Mouse (Mus musculus) midbrain, embryonic 14.5 days (tissue): Measurements from ENCODE around the gene Cdk19. TPM values are rescaled to one million over a fixed set of nuclear protein-coding genes. Genes with fewer than 3 reads are reported as not detected.

Experiments
- ATAC-seq: fragments of 200-750 bp; cut with Nextera tagmentation; 2 replicates; pipeline ENCODE4 v1.8.0; 2017; ENCODE audit warnings: moderate number of reproducible peaks, moderate library complexity; ENCODE audit not compliant: low FRiP score, low TSS enrichment
- DNase-seq: peaks from one replicate; pipeline ENCODE4 v3.0.0-alpha.2; 2015
- H3K27ac ChIP-seq: fragments of 300-500 bp; sonication (generic); replicated peaks from 2 replicates; pipeline ENCODE4 v1.5.1; 2014; ENCODE audit warnings: mild to moderate bottlenecking, low read depth, low read length, moderate library complexity
- H3K27me3 ChIP-seq: fragments of 300-500 bp; sonication (generic); 2 replicates; pipeline ENCODE4 v1.6.1; 2014; ENCODE audit warnings: low read length, control low read depth, mixed read lengths; ENCODE audit not compliant: control insufficient read depth, insufficient read depth
- H3K36me3 ChIP-seq: fragments of 300-500 bp; sonication (generic); 2 replicates; pipeline ENCODE4 v1.6.1; 2014; ENCODE audit warnings: low read length, control low read depth; ENCODE audit not compliant: control insufficient read depth, insufficient read depth
- H3K4me1 ChIP-seq: fragments of 300-500 bp; sonication (generic); 2 replicates; pipeline ENCODE4 v1.6.1; 2014; ENCODE audit warnings: mild to moderate bottlenecking, antibody characterized with exemption, low read length, control low read depth; ENCODE audit not compliant: control insufficient read depth, insufficient read depth
- H3K4me2 ChIP-seq: fragments of 300-500 bp; sonication (generic); 2 replicates; pipeline ENCODE4 v1.6.1; 2014; ENCODE audit warnings: mild to moderate bottlenecking, low read length, moderate library complexity
- H3K4me3 ChIP-seq: fragments of 300-500 bp; sonication (generic); replicated peaks from 2 replicates; pipeline ENCODE4 v1.5.1; 2014; ENCODE audit warnings: low read depth, low read length
- H3K9ac ChIP-seq: fragments of 300-500 bp; sonication (generic); replicated peaks from 2 replicates; pipeline ENCODE4 v1.6.1; 2014; ENCODE audit warnings: mild to moderate bottlenecking, low read length, moderate library complexity
- H3K9me3 ChIP-seq: fragments of 300-500 bp; sonication (generic); 2 replicates; pipeline ENCODE4 v1.6.1; 2016; ENCODE audit warnings: low read length, control low read depth, mixed read lengths; ENCODE audit not compliant: control insufficient read depth
- WGBS: fragments of 180-500 bp; shearing (Covaris S2); extraction: QIAGEN DNeasy Blood & Tissue Kit; methylation state at CpG from one replicate; pipeline ENCODE4 v1.1.7; 2014; 5-methylcytosine and 5-hydroxymethylcytosine counted together
- polyA plus RNA-seq: library from polyadenylated mRNA; unstranded; fragments of >200 nt; fragmentation: Nextera tagmentation; extraction: Ambion mirVana; gene quantifications from 2 replicates; pipeline ENCODE4 v1.2.1, GENCODE M21; 2014

The Cdk19 gene
- polyA plus RNA-seq, 1 experiment from 2014 or later, result 13.1 TPM

- Histone ChIP-seq H3K27me3 (no peaks in the 10 kb centered on the region), H3K4me3 (no peak overlapping the region), H3K9me3 (no peaks in the 10 kb centered on the region), H3K27ac (peak overlapping the region; percentile 42), H3K4me2 (peak overlapping the region; percentile 30), H3K4me1 (0 out of 2 replicates have a peak, but pooled peaks cover 7% of the 10 kb centered on the region), H3K36me3 (no peaks in the 10 kb centered on the region), H3K9ac (no peak overlapping the region)
- peak; percentile 80 for ATAC-seq
- WGBS, result 12% methylated on average over 11 of the region's 11 CpGs
- peak; percentile 69 for DNase-seq
Measured at GRCm38 (mm10) chr10:40371914-40372675, 32.7 kb downstream of the Cdk19 start.

GRCm38 (mm10) chr10:40373749-40374148 lies 34.4 kb downstream of the Cdk19 start:
- ATAC-seq (no peak), DNase-seq (no peak)
- no peak overlapping the region for H3K27ac ChIP-seq
- no peak overlapping the region for H3K9ac ChIP-seq
- 95% methylated on average over 5 of the region's 5 CpGs for WGBS
- no peaks in the 10 kb centered on the region for H3K27me3 ChIP-seq
- H3K4me3 ChIP-seq, result no peak overlapping the region
- 0 out of 2 replicates have a peak, but pooled peaks cover 7% of the 10 kb centered on the region for H3K4me1 ChIP-seq
- H3K36me3 ChIP-seq, result no peaks in the 10 kb centered on the region
- no peaks in the 10 kb centered on the region for H3K9me3 ChIP-seq
- no peak overlapping the region for H3K4me2 ChIP-seq

- no peaks in the 10 kb centered on the region for H3K9me3 ChIP-seq
- H3K27me3 ChIP-seq, result no peaks in the 10 kb centered on the region
- 88% methylated on average over 7 of the region's 7 CpGs for WGBS
- DNase-seq (no peak), ATAC-seq (no peak)
- no peak overlapping the region for H3K27ac ChIP-seq
- no peak overlapping the region for H3K4me2 ChIP-seq
- H3K9ac ChIP-seq, result no peak overlapping the region
- 0 out of 2 replicates have a peak, but pooled peaks cover 7% of the 10 kb centered on the region for H3K4me1 ChIP-seq
- no peak overlapping the region for H3K4me3 ChIP-seq
- no peaks in the 10 kb centered on the region for H3K36me3 ChIP-seq
Measured at GRCm38 (mm10) chr10:40374828-40375227, 35.5 kb downstream of the Cdk19 start.

DNA sequence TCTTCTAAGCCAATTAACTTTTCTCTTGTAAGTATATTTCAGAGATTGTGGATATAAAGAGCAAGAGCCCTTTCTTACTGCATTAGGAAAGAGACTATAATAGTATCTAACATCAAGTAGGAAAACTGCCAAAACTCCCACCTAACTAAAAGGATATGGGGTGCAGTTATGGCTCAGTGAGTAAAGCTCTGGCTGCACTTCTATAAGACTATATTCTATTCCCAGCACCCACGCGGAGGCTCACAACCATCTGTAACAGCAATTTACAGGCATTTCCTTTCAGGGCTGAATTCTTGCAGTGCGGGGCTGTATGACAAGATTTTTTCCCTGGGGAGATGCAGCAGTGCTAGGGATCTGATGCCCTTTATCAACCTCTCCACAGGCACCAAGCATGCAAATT lies 36.9 kb downstream of the Cdk19 start:
- ATAC-seq, result no peak
- 66% methylated on average over 3 of the region's 3 CpGs for WGBS
- no peaks in the 10 kb centered on the region for H3K27me3 ChIP-seq
- H3K27ac ChIP-seq, result no peak overlapping the region
- no peaks in the 10 kb centered on the region for H3K36me3 ChIP-seq
- H3K4me1 ChIP-seq, result 0 out of 2 replicates have a peak, but pooled peaks cover 7% of the 10 kb centered on the region
- no peak overlapping the region for H3K9ac ChIP-seq
- no peak for DNase-seq
- no peak overlapping the region for H3K4me2 ChIP-seq
- H3K9me3 ChIP-seq, result no peaks in the 10 kb centered on the region
- H3K4me3 ChIP-seq, result no peak overlapping the region

DNA sequence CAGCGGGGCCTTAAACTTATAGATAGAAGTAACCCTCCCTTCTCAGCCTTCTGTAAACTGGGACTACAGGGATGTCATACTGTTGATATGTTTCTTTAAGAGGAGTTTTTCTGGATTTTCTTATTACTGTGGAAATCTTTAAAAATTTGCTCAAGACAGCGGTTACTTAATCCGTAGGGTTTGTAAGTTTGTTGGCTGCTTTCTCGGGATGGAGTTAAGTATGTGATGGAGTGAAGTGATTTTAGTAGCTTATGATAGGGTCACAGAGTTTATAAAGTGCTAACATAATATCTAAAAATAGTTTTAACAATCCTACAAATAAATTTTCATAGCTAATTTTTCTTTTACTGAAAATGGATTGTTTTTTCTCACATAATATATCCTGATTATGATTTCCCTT lies 38.9 kb downstream of the Cdk19 start:
- H3K4me1 ChIP-seq, result no peaks in the 10 kb centered on the region
- H3K9ac ChIP-seq, result no peak overlapping the region
- H3K4me3 ChIP-seq, result no peak overlapping the region
- no peak overlapping the region for H3K4me2 ChIP-seq
- WGBS, result 93% methylated on average over 4 of the region's 4 CpGs
- no peaks in the 10 kb centered on the region for H3K27me3 ChIP-seq
- H3K27ac ChIP-seq, result no peak overlapping the region
- H3K36me3 ChIP-seq, result no peaks in the 10 kb centered on the region
- ATAC-seq (no peak), DNase-seq (no peak)
- H3K9me3 ChIP-seq, result no peaks in the 10 kb centered on the region

DNA sequence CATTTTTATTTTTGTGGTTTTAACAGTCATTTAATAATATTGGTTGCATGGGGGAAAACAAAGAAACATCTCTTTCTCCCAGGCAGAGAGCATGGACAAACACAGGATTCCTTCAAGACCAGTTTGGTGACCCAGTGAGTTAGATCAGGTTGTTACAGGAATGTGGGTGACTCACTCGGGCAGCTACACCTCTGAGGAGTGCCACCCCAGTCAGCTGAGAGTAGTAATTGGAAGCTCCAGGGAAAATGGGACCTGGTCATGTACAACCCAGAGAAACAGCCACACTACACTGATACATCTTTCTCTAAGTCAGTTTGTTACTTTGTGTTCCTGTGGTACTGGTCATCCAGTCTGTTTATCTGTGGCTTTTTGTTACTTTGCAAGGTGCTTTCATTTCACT lies 40.3 kb downstream of the Cdk19 start:
- DNase-seq (no peak), ATAC-seq (no peak)
- Histone ChIP-seq H3K4me2 (no peak overlapping the region), H3K9ac (no peak overlapping the region), H3K4me3 (no peak overlapping the region), H3K9me3 (no peaks in the 10 kb centered on the region), H3K36me3 (no peaks in the 10 kb centered on the region), H3K27me3 (no peaks in the 10 kb centered on the region), H3K27ac (no peak overlapping the region), H3K4me1 (no peaks in the 10 kb centered on the region)
- WGBS, result 74% methylated on average over 1 of the region's 1 CpGs

DNA sequence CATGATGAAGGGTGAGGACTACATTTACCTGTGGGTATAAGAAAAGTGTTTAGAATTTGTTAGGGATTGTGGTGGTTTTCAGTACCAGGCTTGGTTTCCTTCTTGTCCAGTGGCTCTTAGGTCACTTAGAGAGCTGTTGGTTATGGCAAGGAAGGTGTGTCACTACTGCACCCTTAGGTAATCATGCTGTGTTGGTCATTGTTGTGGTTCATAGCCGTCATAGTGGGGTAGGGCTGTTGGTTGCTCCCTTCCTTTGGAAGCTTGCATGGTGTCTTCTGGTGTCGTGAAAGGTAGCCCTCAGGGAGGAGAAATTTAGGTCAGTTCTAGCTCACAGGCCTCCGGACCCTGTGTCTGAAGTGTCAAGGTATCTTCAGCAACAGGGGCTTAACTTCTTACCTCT lies 46.0 kb downstream of the Cdk19 start:
- no peak overlapping the region for H3K9ac ChIP-seq
- DNase-seq (no peak), ATAC-seq (no peak)
- no peak overlapping the region for H3K4me3 ChIP-seq
- no peaks in the 10 kb centered on the region for H3K9me3 ChIP-seq
- WGBS, result 90% methylated on average over 3 of the region's 3 CpGs
- H3K4me2 ChIP-seq, result no peak overlapping the region
- H3K27me3 ChIP-seq, result no peaks in the 10 kb centered on the region
- H3K36me3 ChIP-seq, result no peaks in the 10 kb centered on the region
- no peak overlapping the region for H3K27ac ChIP-seq
- H3K4me1 ChIP-seq, result no peaks in the 10 kb centered on the region

GRCm38 (mm10) chr10:40386126-40386525 lies 46.8 kb downstream of the Cdk19 start:
- Histone ChIP-seq H3K9me3 (no peaks in the 10 kb centered on the region), H3K4me1 (no peaks in the 10 kb centered on the region), H3K27ac (no peak overlapping the region), H3K36me3 (no peaks in the 10 kb centered on the region), H3K4me2 (no peak overlapping the region), H3K4me3 (no peak overlapping the region), H3K27me3 (no peaks in the 10 kb centered on the region), H3K9ac (no peak overlapping the region)
- DNase-seq (no peak), ATAC-seq (no peak)
- WGBS, result 94% methylated on average over 4 of the region's 4 CpGs

DNA sequence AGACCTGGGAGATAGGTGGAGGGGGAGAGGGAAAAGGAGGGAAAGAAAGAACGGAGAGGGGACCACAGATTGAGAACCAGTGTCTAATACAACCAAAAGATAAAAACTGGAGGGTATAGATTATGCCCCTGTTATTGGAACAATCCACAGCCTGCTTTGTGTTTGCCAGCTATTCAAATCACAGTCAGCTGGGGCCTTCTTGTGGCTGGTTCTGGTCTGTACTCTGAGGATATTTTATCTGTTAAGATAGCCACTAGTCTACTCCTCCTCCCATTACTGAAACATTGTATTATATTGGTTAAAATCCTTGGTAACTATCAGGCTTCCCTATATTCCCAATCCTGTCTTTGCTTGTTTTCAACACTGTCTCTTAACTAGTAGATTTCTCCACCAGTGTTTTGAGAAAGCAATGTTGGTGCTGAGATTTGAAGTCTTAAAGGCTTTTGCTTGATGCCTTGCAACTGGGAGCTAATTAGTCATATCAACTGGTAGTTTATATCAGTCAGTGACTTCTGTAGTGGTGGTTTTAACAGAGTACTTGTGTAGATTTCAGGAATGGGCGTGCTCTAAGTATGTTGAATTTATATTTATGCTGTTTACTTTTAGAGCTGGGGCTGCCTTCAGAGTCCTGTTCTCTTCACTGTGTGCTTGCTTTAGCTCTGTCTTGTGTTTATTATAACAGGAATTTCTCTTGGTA lies 54.2 kb downstream of the Cdk19 start:
- no peak for DNase-seq
- Histone ChIP-seq H3K9me3 (no peaks in the 10 kb centered on the region), H3K4me2 (no peak overlapping the region), H3K27me3 (no peaks in the 10 kb centered on the region), H3K4me1 (no peaks in the 10 kb centered on the region), H3K36me3 (no peaks in the 10 kb centered on the region), H3K9ac (no peak overlapping the region), H3K27ac (no peak overlapping the region), H3K4me3 (no peak overlapping the region)
- no peak for ATAC-seq
- 77% methylated on average over 2 of the region's 2 CpGs for WGBS
